Mouse (Mus musculus) liver, embryonic 16.5 days (tissue): Measurements from ENCODE around the gene Adamts7. TPM values are rescaled to one million over a fixed set of nuclear protein-coding genes. Genes with fewer than 3 reads are reported as not detected.

Experiments
- ATAC-seq: fragments of 200-750 bp; cut with Nextera tagmentation; 2 replicates; pipeline ENCODE4 v1.8.0; 2017; ENCODE audit warnings: low read depth, mild to moderate bottlenecking, moderate number of reproducible peaks, moderate library complexity
- H3K27ac ChIP-seq: fragments of 300-500 bp; sonication (generic); 2 replicates; pipeline ENCODE4 v1.5.1; 2014; ENCODE audit warnings: mild to moderate bottlenecking, low read length
- H3K27me3 ChIP-seq: fragments of 300-500 bp; sonication (generic); 2 replicates; pipeline ENCODE4 v1.6.1; 2014; ENCODE audit warnings: low read depth, low read length, mixed read lengths; ENCODE audit not compliant: control insufficient read depth, insufficient read depth
- H3K36me3 ChIP-seq: fragments of 300-500 bp; sonication (generic); 2 replicates; pipeline ENCODE4 v1.6.1; 2014; ENCODE audit warnings: mild to moderate bottlenecking; ENCODE audit not compliant: control insufficient read depth, insufficient read depth
- H3K4me1 ChIP-seq: fragments of 300-500 bp; sonication (generic); 2 replicates; pipeline ENCODE4 v1.6.1; 2014; ENCODE audit warnings: low read depth, low read length, mixed read lengths; ENCODE audit not compliant: control insufficient read depth
- H3K4me2 ChIP-seq: fragments of 300-500 bp; sonication (generic); 2 replicates; pipeline ENCODE4 v1.6.1; 2014; ENCODE audit warnings: low read depth, low read length, mixed read lengths
- H3K4me3 ChIP-seq: fragments of 300-500 bp; sonication (generic); 2 replicates; pipeline ENCODE4 v1.5.1; 2014; ENCODE audit warnings: low read depth, mild to moderate bottlenecking, low read length
- H3K9ac ChIP-seq: fragments of 300-500 bp; sonication (generic); 2 replicates; pipeline ENCODE4 v1.6.1; 2014; ENCODE audit warnings: low read depth, low read length
- H3K9me3 ChIP-seq: fragments of 300-500 bp; sonication (generic); replicated peaks from 2 replicates; pipeline ENCODE4 v1.6.1; 2016; ENCODE audit warnings: low read length; ENCODE audit not compliant: control insufficient read depth
- WGBS: fragments of 180-500 bp; shearing (Covaris S2); extraction: QIAGEN DNeasy Blood & Tissue Kit; methylation state at CpG from one replicate; pipeline ENCODE4 v1.1.7; 2014; ENCODE audit not compliant: insufficient replicate concordance; 5-methylcytosine and 5-hydroxymethylcytosine counted together
- polyA plus RNA-seq: library from polyadenylated mRNA; unstranded; fragments of >200 nt; fragmentation: Nextera tagmentation; extraction: Ambion mirVana; gene quantifications from 2 replicates; pipeline ENCODE4 v1.2.1, GENCODE M21; 2015

The Adamts7 gene
- polyA plus RNA-seq, 1 experiment from 2014 or later = 0.90 TPM

DNA sequence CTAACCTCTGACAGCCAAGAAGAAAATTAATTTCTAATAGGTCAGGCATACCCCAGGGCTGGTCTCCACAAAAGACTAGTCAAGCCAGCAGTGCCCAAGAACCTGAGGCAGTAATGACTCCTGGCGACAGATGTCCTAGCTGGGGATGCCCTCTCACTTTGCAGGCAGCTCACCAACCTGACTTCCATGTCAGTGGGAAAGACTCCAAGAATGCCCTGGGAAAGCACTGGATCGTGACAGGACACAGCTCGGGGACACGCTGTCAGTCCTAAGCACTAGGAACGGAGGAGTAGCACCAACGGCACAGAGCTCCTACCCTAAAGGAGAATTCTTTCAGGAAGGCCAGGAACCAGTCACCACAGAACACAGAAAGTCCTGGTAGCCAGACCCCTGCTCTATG lies 79.4 kb downstream of the Adamts7 start:
- peak overlapping the region; percentile 85 for H3K27ac ChIP-seq
- no peak for ATAC-seq
- H3K27me3 ChIP-seq = no peaks in the 10 kb centered on the region
- H3K36me3 ChIP-seq = peaks cover 40% of the 10 kb centered on the region
- peak overlapping the region; percentile 6 for H3K4me2 ChIP-seq
- WGBS = 81% methylated on average over 6 of the region's 6 CpGs
- H3K4me3 ChIP-seq = no peak overlapping the region
- no peaks in the 10 kb centered on the region for H3K9me3 ChIP-seq
- peak overlapping the region; percentile 52 for H3K9ac ChIP-seq
- H3K4me1 ChIP-seq = peaks cover 76% of the 10 kb centered on the region

DNA sequence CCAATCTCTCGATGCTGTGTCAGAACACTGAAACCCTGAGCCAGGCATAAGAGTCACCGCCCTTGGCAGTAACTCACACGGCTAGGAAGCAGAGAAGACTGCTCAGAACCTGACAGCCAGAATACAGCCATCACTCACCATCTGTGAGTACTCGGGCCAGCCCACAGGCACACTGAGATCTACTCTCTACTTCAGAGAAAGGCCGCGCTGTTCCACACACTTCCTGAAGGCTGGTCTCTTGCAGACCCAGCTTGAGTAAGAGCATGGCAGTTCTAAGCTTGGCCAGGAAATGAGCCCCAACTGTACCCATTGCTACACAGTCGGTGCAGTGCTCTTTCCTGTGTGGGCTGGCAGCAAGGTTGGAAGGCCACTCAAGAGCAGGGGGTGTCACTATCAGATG lies 80.0 kb downstream of the Adamts7 start:
- peak overlapping the region; percentile 85 for H3K27ac ChIP-seq
- H3K36me3 ChIP-seq = peaks cover 43% of the 10 kb centered on the region
- H3K27me3 ChIP-seq = no peaks in the 10 kb centered on the region
- H3K9me3 ChIP-seq = no peaks in the 10 kb centered on the region
- H3K9ac ChIP-seq = peak overlapping the region; percentile 52
- H3K4me2 ChIP-seq = peak overlapping the region; percentile 6
- peaks cover 79% of the 10 kb centered on the region for H3K4me1 ChIP-seq
- 30% methylated on average over 7 of the region's 7 CpGs for WGBS
- peak; percentile 37 for ATAC-seq
- no peak overlapping the region for H3K4me3 ChIP-seq

- Histone ChIP-seq H3K36me3 (peaks cover 37% of the 10 kb centered on the region), H3K4me2 (no peak overlapping the region), H3K4me1 (peaks cover 83% of the 10 kb centered on the region), H3K9ac (no peak overlapping the region), H3K9me3 (no peaks in the 10 kb centered on the region), H3K27me3 (no peaks in the 10 kb centered on the region), H3K27ac (peak overlapping the region; percentile 77), H3K4me3 (no peak overlapping the region)
- no peak for ATAC-seq
- 65% methylated on average over 15 of the region's 15 CpGs for WGBS
These were observed 81.7 kb downstream of the Adamts7 start for GRCm38 (mm10) chr9:90244301-90245151.

- WGBS = 31% methylated on average over 6 of the region's 6 CpGs
- no peaks in the 10 kb centered on the region for H3K27me3 ChIP-seq
- H3K36me3 ChIP-seq = peaks cover 30% of the 10 kb centered on the region
- no peak overlapping the region for H3K4me2 ChIP-seq
- peaks cover 89% of the 10 kb centered on the region for H3K4me1 ChIP-seq
- no peak overlapping the region for H3K4me3 ChIP-seq
- H3K9me3 ChIP-seq = no peaks in the 10 kb centered on the region
- no peak overlapping the region for H3K9ac ChIP-seq
- ATAC-seq = no peak
- H3K27ac ChIP-seq = peak overlapping the region; percentile 77
These were observed 82.3 kb downstream of the Adamts7 start for GRCm38 (mm10) chr9:90245206-90245605.

- Histone ChIP-seq H3K27me3 (no peaks in the 10 kb centered on the region), H3K4me3 (no peak overlapping the region), H3K36me3 (peaks cover 25% of the 10 kb centered on the region), H3K4me1 (peaks cover 91% of the 10 kb centered on the region), H3K9ac (peak overlapping the region; percentile 23), H3K9me3 (no peaks in the 10 kb centered on the region), H3K4me2 (no peak overlapping the region), H3K27ac (peak overlapping the region; percentile 77)
- ATAC-seq = no peak
- 41% methylated on average over 5 of the region's 5 CpGs for WGBS
These were observed 82.9 kb downstream of the Adamts7 start for GRCm38 (mm10) chr9:90245781-90246180.

- H3K36me3 ChIP-seq = peaks cover 22% of the 10 kb centered on the region
- ATAC-seq = no peak
- H3K9ac ChIP-seq = no peak overlapping the region; the same call in 1 of the 2 replicates
- H3K27ac ChIP-seq = peak overlapping the region; percentile 41
- H3K9me3 ChIP-seq = no peaks in the 10 kb centered on the region
- no peak overlapping the region for H3K4me2 ChIP-seq
- H3K4me3 ChIP-seq = no peak overlapping the region
- WGBS = 61% methylated on average over 7 of the region's 7 CpGs
- H3K4me1 ChIP-seq = peaks cover 96% of the 10 kb centered on the region
- H3K27me3 ChIP-seq = no peaks in the 10 kb centered on the region
These were observed 84.4 kb downstream of the Adamts7 start for GRCm38 (mm10) chr9:90247316-90247715.

- Histone ChIP-seq H3K36me3 (peaks cover 22% of the 10 kb centered on the region), H3K4me1 (peaks cover 94% of the 10 kb centered on the region), H3K4me2 (peak overlapping the region; percentile 57), H3K27ac (peak overlapping the region; percentile 98), H3K4me3 (peak overlapping the region; percentile 25), H3K9ac (0 out of 2 replicates have a peak overlapping the region, but pooled peaks have one; percentile 13), H3K9me3 (no peaks in the 10 kb centered on the region), H3K27me3 (no peaks in the 10 kb centered on the region)
- WGBS = 74% methylated on average over 7 of the region's 7 CpGs
- ATAC-seq = no peak
These were observed 85.5 kb downstream of the Adamts7 start for GRCm38 (mm10) chr9:90248326-90248725.

GRCm38 (mm10) chr9:90249036-90249435 lies 86.2 kb downstream of the Adamts7 start:
- H3K9me3 ChIP-seq = no peaks in the 10 kb centered on the region
- H3K4me3 ChIP-seq = peak overlapping the region; percentile 25
- peaks cover 22% of the 10 kb centered on the region for H3K36me3 ChIP-seq
- peak overlapping the region; percentile 75 for H3K9ac ChIP-seq
- H3K4me1 ChIP-seq = peaks cover 90% of the 10 kb centered on the region
- H3K27ac ChIP-seq = peak overlapping the region; percentile 98
- peak overlapping the region; percentile 57 for H3K4me2 ChIP-seq
- WGBS = 39% methylated on average over 2 of the region's 2 CpGs
- no peak for ATAC-seq
- H3K27me3 ChIP-seq = no peaks in the 10 kb centered on the region

DNA sequence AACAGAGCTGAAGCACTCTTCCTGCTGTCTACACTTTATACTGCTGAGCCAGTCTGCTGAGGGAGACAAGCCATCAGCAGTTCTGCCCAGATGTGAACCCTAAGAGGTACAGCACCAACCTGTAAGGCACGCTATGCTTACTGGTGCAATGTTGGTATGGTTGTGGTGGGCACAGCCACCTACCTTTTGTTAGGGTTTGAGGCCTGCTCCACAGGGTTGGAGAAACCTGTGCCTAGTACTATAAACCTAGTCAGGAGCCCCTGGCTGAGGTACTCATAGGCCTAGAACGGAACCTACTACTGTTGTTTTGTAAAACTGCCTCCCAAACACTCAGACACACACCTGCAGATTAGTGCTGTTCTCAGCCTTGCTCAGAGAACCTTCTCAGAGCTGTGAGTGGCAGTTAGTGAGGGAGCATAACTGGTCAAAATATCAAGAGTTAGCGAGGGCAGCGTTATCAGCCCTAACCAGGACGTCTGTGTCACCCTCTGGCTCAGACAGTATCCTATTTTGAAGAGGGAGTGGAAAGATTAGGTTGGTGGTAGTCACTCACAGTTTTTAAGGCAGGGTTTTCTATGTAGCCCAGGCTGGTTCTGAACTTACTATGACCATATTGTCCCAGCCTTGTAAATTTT lies 87.4 kb downstream of the Adamts7 start:
- Histone ChIP-seq H3K9me3 (no peaks in the 10 kb centered on the region), H3K4me3 (peak overlapping the region; percentile 25), H3K4me1 (peaks cover 78% of the 10 kb centered on the region), H3K9ac (peak overlapping the region; percentile 75), H3K27me3 (no peaks in the 10 kb centered on the region), H3K27ac (peak overlapping the region; percentile 98), H3K4me2 (peak overlapping the region; percentile 57), H3K36me3 (peaks cover 22% of the 10 kb centered on the region)
- 26% methylated on average over 5 of the region's 5 CpGs for WGBS
- ATAC-seq = peak; percentile 93
